Mouse (Mus musculus) liver, embryonic 14.5 days (tissue): ENCODE measurements at regions not wholly inside any gene's neighbourhood (a gene's known extent, or its start where the extent isn't known, plus 50 kb on each side); places are given as distances from the start of the nearest gene placed in this dataset.

ENCODE experiments used
- ATAC-seq: fragments of 200-750 bp; cut with Nextera tagmentation; 2 replicates; pipeline ENCODE4 v1.8.0; 2017; ENCODE audit warnings: moderate number of reproducible peaks, mild to moderate bottlenecking, moderate library complexity; ENCODE audit not compliant: insufficient read depth
- DNase-seq, 3 experiments: peaks; one replicate each; pipeline ENCODE4 v3.0.0-alpha.2; 2012 to 2013; ENCODE audit warnings: low read depth in 3 of 3, low spot score in 3 of 3
- H3K27ac ChIP-seq: fragments of 300-500 bp; sonication (generic); 2 replicates; pipeline ENCODE4 v1.5.1; 2014; ENCODE audit warnings: moderate library complexity, mild to moderate bottlenecking, control low read depth, inconsistent platforms
- H3K27me3 ChIP-seq: fragments of 300-500 bp; sonication (generic); 2 replicates; pipeline ENCODE4 v1.6.1; 2014; ENCODE audit warnings: mild to moderate bottlenecking, low read length, moderate library complexity; ENCODE audit not compliant: control insufficient read depth, insufficient read depth
- H3K36me3 ChIP-seq: fragments of 300-500 bp; sonication (generic); replicated peaks from 2 replicates; pipeline ENCODE4 v1.6.1; 2014; ENCODE audit warnings: low read depth; ENCODE audit not compliant: control insufficient read depth, insufficient read depth
- H3K4me1 ChIP-seq, 2 experiments: fragments of 200-500 bp in 1 of 2; fragments of 300-500 bp in 1 of 2; sonication (generic) in 1 of 2; replicated peaks; 2 replicates each; pipeline ENCODE4 v1.6.1; 2012 to 2014; ENCODE audit warnings: antibody characterized with exemption in 1 of 2, inconsistent platforms in 1 of 2, low read length in 1 of 2; ENCODE audit not compliant: control insufficient read depth in 2 of 2, insufficient read depth in 2 of 2
- H3K4me2 ChIP-seq: fragments of 300-500 bp; sonication (generic); 2 replicates; pipeline ENCODE4 v1.6.1; 2014; ENCODE audit warnings: low read depth, mild to moderate bottlenecking, control low read depth, moderate library complexity
- H3K4me3 ChIP-seq, 2 experiments: fragments of 200-500 bp in 1 of 2; fragments of 300-500 bp in 1 of 2; sonication (generic) in 1 of 2; 2 replicates each; pipeline ENCODE4 v1.5.1; 2012 to 2014; ENCODE audit warnings: low read depth in 2 of 2, low read length in 2 of 2, mild to moderate bottlenecking in 2 of 2, control low read depth in 1 of 2, inconsistent platforms in 1 of 2, moderate library complexity in 1 of 2; ENCODE audit not compliant: insufficient read depth in 1 of 2
- H3K9ac ChIP-seq: fragments of 300-500 bp; sonication (generic); replicated peaks from 2 replicates; pipeline ENCODE4 v1.6.1; 2014; ENCODE audit warnings: mild to moderate bottlenecking, control low read depth, moderate library complexity
- H3K9me3 ChIP-seq: fragments of 300-500 bp; sonication (generic); 2 replicates; pipeline ENCODE4 v1.6.1; 2016; ENCODE audit warnings: low read length, mixed read lengths; ENCODE audit not compliant: control insufficient read depth
- CTCF ChIP-seq: IDR thresholded peaks from 2 replicates; pipeline ENCODE4 v1.5.1; 2016; ENCODE audit warnings: antibody characterized with exemption, low read depth, control low read depth
- EP300 ChIP-seq: IDR thresholded peaks from 2 replicates; pipeline ENCODE4 v1.6.1; 2016; ENCODE audit warnings: antibody characterized with exemption, low read depth
- WGBS: fragments of 180-500 bp; shearing (Covaris S2); extraction: QIAGEN DNeasy Blood & Tissue Kit; methylation state at CpG from one replicate; pipeline ENCODE4 v1.1.7; 2014; ENCODE audit not compliant: insufficient replicate concordance; 5-methylcytosine and 5-hydroxymethylcytosine counted together

GRCm38 (mm10) chr8:50321356-50321963 is 1477.7 kb upstream of the Tenm3 start:
- WGBS: 27% methylated on average over 7 of the region's 7 CpGs
- ATAC-seq (no peak), DNase-seq (no peak)
- no peak overlapping the region for H3K4me2 ChIP-seq
- H3K27ac ChIP-seq: no peak overlapping the region
- no peak overlapping the region for H3K4me3 ChIP-seq
- H3K4me1 ChIP-seq: no peaks in the 10 kb centered on the region
- TF ChIP-seq CTCF (no peak), EP300 (no peak)
- H3K27me3 ChIP-seq: no peaks in the 10 kb centered on the region
- no peaks in the 10 kb centered on the region for H3K36me3 ChIP-seq
- H3K9ac ChIP-seq: no peak overlapping the region
- no peaks in the 10 kb centered on the region for H3K9me3 ChIP-seq

- TF ChIP-seq EP300 (no peak), CTCF (no peak)
- no peak overlapping the region for H3K4me3 ChIP-seq
- DNase-seq (no peak), ATAC-seq (no peak)
- no peaks in the 10 kb centered on the region for H3K4me1 ChIP-seq
- no peaks in the 10 kb centered on the region for H3K27me3 ChIP-seq
- H3K27ac ChIP-seq: no peak overlapping the region
- WGBS: 22% methylated on average over 1 of the region's 1 CpGs
- H3K36me3 ChIP-seq: no peaks in the 10 kb centered on the region
- H3K4me2 ChIP-seq: no peak overlapping the region
- no peaks in the 10 kb centered on the region for H3K9me3 ChIP-seq
- no peak overlapping the region for H3K9ac ChIP-seq
Measured at GRCm38 (mm10) chr8:50316641-50317040, 1472.9 kb upstream of the Tenm3 start.

GRCm38 (mm10) chr8:50310308-50310707 is 1466.6 kb upstream of the Tenm3 start:
- no peak for TF ChIP-seq CTCF
- no peak for TF ChIP-seq EP300
- Histone ChIP-seq H3K27me3 (no peaks in the 10 kb centered on the region), H3K9me3 (no peaks in the 10 kb centered on the region), H3K36me3 (no peaks in the 10 kb centered on the region), H3K9ac (no peak overlapping the region), H3K4me2 (no peak overlapping the region), H3K4me3 (no peak overlapping the region), H3K4me1 (no peaks in the 10 kb centered on the region), H3K27ac (no peak overlapping the region)
- ATAC-seq (no peak), DNase-seq (no peak)
- 58% methylated on average over 3 of the region's 3 CpGs for WGBS

GRCm38 (mm10) chr8:50300316-50300715 is 1456.6 kb upstream of the Tenm3 start:
- Histone ChIP-seq H3K36me3 (no peaks in the 10 kb centered on the region), H3K4me3 (no peak overlapping the region), H3K9ac (no peak overlapping the region), H3K4me2 (no peak overlapping the region), H3K4me1 (no peaks in the 10 kb centered on the region), H3K27ac (no peak overlapping the region), H3K27me3 (no peaks in the 10 kb centered on the region), H3K9me3 (no peaks in the 10 kb centered on the region)
- DNase-seq: no peak
- TF ChIP-seq CTCF (no peak), EP300 (no peak)
- 64% methylated on average over 6 of the region's 6 CpGs for WGBS
- no peak for ATAC-seq

GRCm38 (mm10) chr8:50293501-50293900 is 1449.8 kb upstream of the Tenm3 start:
- no peak overlapping the region for H3K4me2 ChIP-seq
- H3K9ac ChIP-seq: no peak overlapping the region
- H3K27ac ChIP-seq: no peak overlapping the region
- no peak overlapping the region for H3K4me3 ChIP-seq
- no peaks in the 10 kb centered on the region for H3K36me3 ChIP-seq
- no peak for ATAC-seq
- no peaks in the 10 kb centered on the region for H3K27me3 ChIP-seq
- 10% methylated on average over 4 of the region's 4 CpGs for WGBS
- peak; percentile 9 to 17 (median 13) for DNase-seq
- H3K4me1 ChIP-seq: no peaks in the 10 kb centered on the region
- TF ChIP-seq CTCF: peak; percentile 48
- no peak for TF ChIP-seq EP300
- H3K9me3 ChIP-seq: no peaks in the 10 kb centered on the region
